Mouse (Mus musculus) heart, embryonic 12.5 days (tissue): ENCODE measurements around the gene Phldb2. TPM values are rescaled to one million over a fixed set of nuclear protein-coding genes. Genes with fewer than 3 reads are reported as not detected.

Experiments used
- ATAC-seq: fragments of 200-750 bp; cut with Nextera tagmentation; 2 replicates; pipeline ENCODE4 v1.8.0; 2017; ENCODE audit warnings: moderate TSS enrichment, moderate library complexity; ENCODE audit not compliant: insufficient number of reproducible peaks, low FRiP score
- H3K27ac ChIP-seq: fragments of 300-500 bp; sonication (generic); 2 replicates; pipeline ENCODE4 v1.5.1; 2016; ENCODE audit warnings: mild to moderate bottlenecking, moderate library complexity; ENCODE audit not compliant: poor library complexity, severe bottlenecking
- H3K27me3 ChIP-seq: fragments of 300-500 bp; sonication (generic); replicated peaks from 2 replicates; pipeline ENCODE4 v1.6.1; 2016; ENCODE audit warnings: mild to moderate bottlenecking, moderate library complexity
- H3K36me3 ChIP-seq: fragments of 300-500 bp; sonication (generic); 2 replicates; pipeline ENCODE4 v1.6.1; 2016; ENCODE audit warnings: mild to moderate bottlenecking, moderate library complexity
- H3K4me1 ChIP-seq: fragments of 300-500 bp; sonication (generic); replicated peaks from 2 replicates; pipeline ENCODE4 v1.6.1; 2016; ENCODE audit warnings: mild to moderate bottlenecking
- H3K4me2 ChIP-seq: fragments of 300-500 bp; sonication (generic); 2 replicates; pipeline ENCODE4 v1.6.1; 2016; ENCODE audit warnings: mild to moderate bottlenecking, moderate library complexity
- H3K4me3 ChIP-seq: fragments of 300-500 bp; sonication (generic); 2 replicates; pipeline ENCODE4 v1.5.1; 2016; ENCODE audit warnings: mild to moderate bottlenecking
- H3K9ac ChIP-seq: fragments of 300-500 bp; sonication (generic); 2 replicates; pipeline ENCODE4 v1.6.1; 2016; ENCODE audit warnings: mild to moderate bottlenecking, moderate library complexity
- H3K9me3 ChIP-seq: fragments of 300-500 bp; sonication (generic); replicated peaks from 2 replicates; pipeline ENCODE4 v1.6.1; 2016; ENCODE audit warnings: mild to moderate bottlenecking, moderate library complexity
- WGBS: fragments of 180-500 bp; shearing (Covaris S2); methylation state at CpG from one replicate; pipeline ENCODE4 v1.1.7; 2016; 5-methylcytosine and 5-hydroxymethylcytosine counted together
- polyA plus RNA-seq: library from polyadenylated mRNA; unstranded; fragments of >200 nt; fragmentation: Nextera tagmentation; extraction: Ambion mirVana; gene quantifications from 2 replicates; pipeline ENCODE4 v1.2.1, GENCODE M21; 2016

Phldb2 gene
- polyA plus RNA-seq, 1 experiment from 2014 or later: 59.2 TPM

DNA sequence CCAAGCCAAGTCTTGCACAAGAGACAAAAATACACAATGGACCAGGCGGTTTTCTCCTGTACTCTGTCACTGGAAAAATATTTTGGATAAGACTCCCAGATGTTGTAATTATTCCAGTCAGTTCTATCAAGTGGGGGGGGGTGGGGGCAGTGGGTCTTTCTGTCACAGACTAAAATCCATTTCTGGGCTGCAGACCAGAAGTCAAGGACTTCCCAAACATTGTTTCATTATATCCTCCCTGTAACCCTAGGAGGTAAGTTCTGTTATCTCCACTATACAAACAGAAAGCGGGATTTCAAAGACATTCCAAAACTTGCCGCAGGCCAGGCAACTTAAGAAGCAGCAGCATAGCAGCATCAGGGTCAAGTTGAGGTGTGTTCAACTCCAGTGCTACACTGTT, 25.8 kb downstream of the Phldb2 start:
- Histone ChIP-seq H3K9ac (no peak overlapping the region), H3K36me3 (no peaks in the 10 kb centered on the region), H3K27ac (no peak overlapping the region), H3K27me3 (no peaks in the 10 kb centered on the region), H3K9me3 (no peaks in the 10 kb centered on the region), H3K4me1 (peaks cover 32% of the 10 kb centered on the region), H3K4me2 (no peak overlapping the region), H3K4me3 (no peak overlapping the region)
- no peak for ATAC-seq
- WGBS: 9% methylated on average over 3 of the region's 3 CpGs

DNA sequence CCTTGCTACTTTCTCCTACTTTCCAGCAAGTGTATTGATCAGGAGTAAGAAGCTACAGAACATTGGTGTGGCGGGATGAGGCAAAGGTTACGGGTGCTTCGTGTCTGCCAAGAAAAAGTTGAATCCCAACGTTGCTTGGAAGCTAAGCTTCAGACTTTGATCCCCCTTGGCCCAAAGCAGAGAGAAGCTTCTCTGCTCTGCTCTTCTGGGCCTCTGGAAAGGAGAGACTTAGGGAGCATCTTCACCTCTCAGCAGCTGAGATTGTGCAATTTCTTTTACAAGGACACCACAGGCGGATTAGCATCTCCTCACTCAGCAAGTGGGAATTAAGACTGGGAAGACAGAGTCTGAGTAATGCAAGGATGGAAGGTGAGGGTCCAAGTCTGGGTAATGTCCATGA, 26.5 kb downstream of the Phldb2 start:
- WGBS: 86% methylated on average over 5 of the region's 5 CpGs
- Histone ChIP-seq H3K9ac (no peak overlapping the region), H3K27ac (no peak overlapping the region), H3K9me3 (no peaks in the 10 kb centered on the region), H3K27me3 (no peaks in the 10 kb centered on the region), H3K4me2 (no peak overlapping the region), H3K4me3 (no peak overlapping the region), H3K36me3 (no peaks in the 10 kb centered on the region), H3K4me1 (peaks cover 32% of the 10 kb centered on the region)
- ATAC-seq: no peak

DNA sequence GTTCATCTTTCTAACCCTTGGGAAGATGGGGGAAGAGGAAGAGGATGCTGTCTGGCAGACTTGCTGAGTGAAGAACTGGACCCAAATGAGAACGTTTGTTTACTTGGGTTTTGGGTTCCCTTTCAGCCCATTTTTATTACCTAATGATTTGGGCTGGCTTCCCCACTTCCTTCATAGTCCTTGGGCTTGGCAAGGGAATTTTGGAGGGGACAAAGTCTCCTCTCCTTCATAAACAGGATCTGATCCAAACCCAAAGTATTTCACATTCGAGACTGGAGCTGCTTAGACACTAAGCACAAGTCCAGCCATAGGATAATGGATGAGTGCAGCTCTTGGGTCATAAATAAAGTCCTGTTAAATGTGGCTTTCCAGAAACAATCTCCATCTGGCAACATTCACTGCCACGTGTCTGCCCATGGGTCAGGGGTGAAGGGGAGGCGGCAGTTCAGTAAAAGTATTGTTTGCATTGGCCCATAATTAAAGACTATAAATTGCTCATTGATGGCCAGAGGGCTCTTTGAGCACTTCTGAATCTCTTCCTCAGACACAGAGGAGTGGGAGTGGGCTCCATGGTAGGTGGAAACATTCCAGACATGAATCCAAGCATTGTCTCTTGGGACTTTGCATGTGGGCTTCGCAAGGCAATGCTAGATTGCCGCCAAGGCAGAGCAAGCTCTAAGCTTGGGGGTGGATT, 29.5 kb downstream of the Phldb2 start:
- H3K4me2 ChIP-seq: no peak overlapping the region
- H3K36me3 ChIP-seq: no peaks in the 10 kb centered on the region
- H3K9me3 ChIP-seq: no peaks in the 10 kb centered on the region
- 65% methylated on average over 6 of the region's 6 CpGs for WGBS
- ATAC-seq: no peak
- no peaks in the 10 kb centered on the region for H3K27me3 ChIP-seq
- H3K4me1 ChIP-seq: peaks cover 29% of the 10 kb centered on the region
- no peak overlapping the region for H3K9ac ChIP-seq
- H3K27ac ChIP-seq: no peak overlapping the region
- no peak overlapping the region for H3K4me3 ChIP-seq

DNA sequence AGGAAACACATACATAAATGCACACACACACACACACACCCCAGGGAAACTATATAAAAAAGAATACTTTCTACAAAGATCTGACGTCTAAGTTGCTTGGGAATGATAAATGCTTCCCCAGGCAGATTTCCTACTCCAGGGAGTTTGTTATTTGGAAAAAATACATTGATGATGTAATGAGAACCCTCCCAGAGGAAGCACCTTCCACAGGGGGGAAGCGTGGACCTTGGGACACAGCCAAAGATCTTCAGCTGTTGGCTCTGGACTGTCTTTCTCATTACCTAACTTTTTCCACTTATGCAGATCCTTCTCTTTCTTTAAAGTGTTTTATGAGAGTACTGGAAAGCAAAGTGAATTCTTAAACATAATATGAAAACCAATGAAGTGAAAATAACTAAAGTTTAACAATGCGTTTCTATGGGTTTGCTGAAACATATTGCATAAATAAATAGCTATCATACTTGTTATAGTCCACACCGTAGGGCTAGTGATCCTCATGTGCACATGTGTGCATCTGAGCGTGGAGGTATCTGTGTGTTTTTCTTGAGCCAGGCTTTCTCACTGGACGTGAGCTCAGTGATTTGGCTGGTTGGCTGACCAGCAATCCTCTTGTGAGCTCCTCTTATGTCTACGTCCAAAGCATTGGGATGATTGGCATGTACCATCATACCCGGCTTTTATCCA, 30.7 kb downstream of the Phldb2 start:
- no peak overlapping the region for H3K9ac ChIP-seq
- no peaks in the 10 kb centered on the region for H3K9me3 ChIP-seq
- H3K36me3 ChIP-seq: no peaks in the 10 kb centered on the region
- peaks cover 24% of the 10 kb centered on the region for H3K4me1 ChIP-seq
- no peak overlapping the region for H3K4me3 ChIP-seq
- no peaks in the 10 kb centered on the region for H3K27me3 ChIP-seq
- H3K4me2 ChIP-seq: no peak overlapping the region
- WGBS: 60% methylated on average over 8 of the region's 8 CpGs
- peak; percentile 67 for ATAC-seq
- H3K27ac ChIP-seq: no peak overlapping the region

DNA sequence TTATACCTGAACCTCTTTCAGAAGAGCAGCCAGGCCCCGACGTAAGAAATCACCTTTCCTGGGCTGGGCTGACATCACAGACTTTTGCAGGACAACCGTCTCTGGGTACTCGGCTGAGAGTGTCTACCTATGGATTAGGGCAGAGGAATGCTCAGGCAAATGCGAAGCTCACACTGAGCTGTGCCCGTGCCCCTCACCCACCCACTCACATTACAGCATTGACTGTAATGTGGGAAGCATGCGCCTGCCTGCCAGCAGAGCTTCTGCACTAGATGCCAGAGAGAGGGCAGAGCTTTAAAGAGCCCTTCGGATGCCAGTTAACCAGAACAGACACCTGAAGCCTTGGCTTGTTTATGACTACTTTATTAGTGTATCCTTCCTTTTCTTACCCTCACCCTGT, 33.8 kb downstream of the Phldb2 start:
- Histone ChIP-seq H3K4me2 (no peak overlapping the region), H3K4me3 (no peak overlapping the region), H3K4me1 (peaks cover 13% of the 10 kb centered on the region; the same call in 1 of the 2 replicates), H3K27ac (no peak overlapping the region), H3K36me3 (no peaks in the 10 kb centered on the region), H3K27me3 (no peaks in the 10 kb centered on the region), H3K9me3 (no peaks in the 10 kb centered on the region), H3K9ac (no peak overlapping the region)
- no peak for ATAC-seq
- 58% methylated on average over 8 of the region's 8 CpGs for WGBS

DNA sequence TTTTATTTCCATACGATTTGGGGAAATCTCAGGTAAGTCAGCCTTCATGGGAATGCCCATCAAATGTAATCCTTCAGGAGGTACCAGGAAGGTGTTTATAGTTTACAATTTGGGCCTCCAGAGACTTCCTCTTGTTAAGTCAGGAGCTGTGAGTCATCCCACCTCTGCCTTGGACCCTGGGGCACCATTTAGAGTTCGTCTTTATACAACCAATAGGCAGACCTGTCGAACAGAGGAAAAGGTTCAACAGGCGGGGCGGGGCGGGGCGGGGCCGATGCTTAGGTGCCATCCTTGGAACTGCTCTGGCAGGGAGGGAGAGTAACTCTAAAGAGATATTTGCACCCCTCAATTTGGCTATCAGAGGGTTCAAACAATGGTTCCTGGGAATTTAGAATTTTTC, 49.8 kb downstream of the Phldb2 start:
- ATAC-seq: no peak
- Histone ChIP-seq H3K4me1 (0 out of 2 replicates have a peak, but pooled peaks cover 3% of the 10 kb centered on the region), H3K9me3 (no peaks in the 10 kb centered on the region), H3K27me3 (no peaks in the 10 kb centered on the region), H3K36me3 (no peaks in the 10 kb centered on the region), H3K4me3 (no peak overlapping the region), H3K27ac (no peak overlapping the region), H3K4me2 (no peak overlapping the region), H3K9ac (no peak overlapping the region)
- WGBS: 71% methylated on average over 8 of the region's 8 CpGs

DNA sequence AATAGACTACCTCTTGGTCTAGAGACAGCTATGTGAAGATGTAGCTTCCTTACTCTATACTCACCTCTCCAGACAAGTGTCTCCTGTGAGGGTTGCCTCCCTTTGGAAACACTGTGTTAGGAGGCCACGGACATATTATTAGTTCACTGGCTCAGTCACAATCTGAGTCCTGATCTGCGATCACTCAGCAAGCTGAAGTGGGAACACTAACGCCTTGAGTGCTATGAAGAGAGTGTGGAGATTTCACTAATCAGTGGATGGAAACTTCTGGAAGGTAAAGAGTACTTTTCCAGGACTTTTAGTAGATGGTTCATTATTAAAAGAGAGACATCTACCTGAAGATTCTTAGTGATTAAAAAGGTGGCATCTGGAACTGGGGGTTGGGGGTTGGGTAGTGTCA, 54.9 kb downstream of the Phldb2 start:
- H3K9me3 ChIP-seq: no peaks in the 10 kb centered on the region
- no peaks in the 10 kb centered on the region for H3K27me3 ChIP-seq
- no peak overlapping the region for H3K27ac ChIP-seq
- no peak overlapping the region for H3K4me2 ChIP-seq
- no peak for ATAC-seq
- peaks cover 9% of the 10 kb centered on the region for H3K4me1 ChIP-seq
- WGBS: 69% methylated on average over 3 of the region's 3 CpGs
- no peak overlapping the region for H3K9ac ChIP-seq
- H3K4me3 ChIP-seq: no peak overlapping the region
- no peaks in the 10 kb centered on the region for H3K36me3 ChIP-seq

DNA sequence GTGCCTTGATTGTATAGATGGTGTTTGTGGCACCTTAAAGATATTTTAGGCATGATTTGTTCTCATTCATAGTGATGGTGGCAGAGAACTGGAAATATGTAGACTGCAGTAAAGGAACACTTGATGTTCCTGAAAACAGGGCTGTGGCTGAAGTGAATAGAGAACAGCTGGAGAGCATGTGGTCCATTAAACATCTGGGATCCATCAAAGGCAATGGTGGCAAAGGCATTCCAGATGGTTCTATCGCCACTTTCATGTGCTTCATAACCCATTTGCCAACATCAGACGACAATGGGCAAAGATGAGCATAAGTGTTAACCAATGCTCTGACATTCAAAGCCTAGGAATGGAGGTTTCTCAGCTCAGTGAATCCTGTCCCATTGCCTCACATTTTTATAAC, 56.8 kb downstream of the Phldb2 start:
- 59% methylated on average over 2 of the region's 2 CpGs for WGBS
- no peak overlapping the region for H3K4me2 ChIP-seq
- no peak overlapping the region for H3K9ac ChIP-seq
- no peak overlapping the region for H3K27ac ChIP-seq
- H3K36me3 ChIP-seq: no peaks in the 10 kb centered on the region
- no peak for ATAC-seq
- no peak overlapping the region for H3K4me3 ChIP-seq
- peaks cover 18% of the 10 kb centered on the region for H3K4me1 ChIP-seq
- H3K27me3 ChIP-seq: no peaks in the 10 kb centered on the region
- no peaks in the 10 kb centered on the region for H3K9me3 ChIP-seq

DNA sequence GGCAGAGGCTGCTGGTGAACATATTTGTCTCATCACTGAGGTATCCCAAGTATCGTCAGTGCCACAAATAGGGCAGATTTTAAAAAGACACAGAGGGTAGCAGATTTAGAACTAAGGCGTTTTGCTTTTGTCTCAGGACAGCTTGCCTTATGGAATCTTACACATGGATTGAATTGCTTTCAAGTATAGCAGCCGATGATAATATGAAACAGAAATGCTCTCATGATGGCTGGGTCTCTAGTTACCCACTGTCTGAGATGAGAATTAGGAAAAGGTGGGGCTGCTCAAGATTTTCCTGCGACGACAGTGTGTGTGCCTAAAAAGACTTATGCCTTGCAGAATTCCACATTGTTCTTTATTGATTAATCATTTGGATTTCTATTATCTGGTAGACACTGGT, 58.4 kb downstream of the Phldb2 start:
- H3K4me3 ChIP-seq: no peak overlapping the region
- no peak overlapping the region for H3K4me2 ChIP-seq
- 67% methylated on average over 5 of the region's 5 CpGs for WGBS
- H3K36me3 ChIP-seq: no peaks in the 10 kb centered on the region
- H3K4me1 ChIP-seq: peaks cover 15% of the 10 kb centered on the region
- H3K9ac ChIP-seq: no peak overlapping the region
- no peaks in the 10 kb centered on the region for H3K9me3 ChIP-seq
- H3K27me3 ChIP-seq: no peaks in the 10 kb centered on the region
- H3K27ac ChIP-seq: no peak overlapping the region
- ATAC-seq: no peak

DNA sequence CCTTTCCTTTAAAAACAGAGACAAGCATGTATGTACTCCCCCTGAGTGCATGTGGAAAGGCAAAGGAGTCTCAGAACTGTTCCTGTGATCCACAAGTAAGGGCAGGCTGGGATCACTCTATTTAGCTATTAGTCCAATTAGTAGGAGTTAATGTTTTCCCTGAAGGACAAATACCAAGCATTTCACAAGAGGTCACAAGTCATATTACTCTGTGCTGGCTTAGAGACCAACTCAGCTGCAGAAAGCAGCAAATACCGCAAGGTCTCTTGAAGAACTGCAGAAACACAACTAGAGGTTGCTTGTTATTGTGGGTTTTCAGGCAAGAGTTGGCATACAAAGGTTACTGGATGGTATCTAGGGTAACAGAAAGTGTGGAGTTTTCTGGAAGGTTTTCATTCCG, 59.6 kb downstream of the Phldb2 start:
- H3K4me2 ChIP-seq: no peak overlapping the region
- H3K4me1 ChIP-seq: peaks cover 21% of the 10 kb centered on the region
- H3K9ac ChIP-seq: no peak overlapping the region
- WGBS: 73% methylated on average over 2 of the region's 2 CpGs
- H3K4me3 ChIP-seq: no peak overlapping the region
- ATAC-seq: no peak
- H3K36me3 ChIP-seq: no peaks in the 10 kb centered on the region
- no peaks in the 10 kb centered on the region for H3K9me3 ChIP-seq
- H3K27ac ChIP-seq: no peak overlapping the region
- H3K27me3 ChIP-seq: no peaks in the 10 kb centered on the region

DNA sequence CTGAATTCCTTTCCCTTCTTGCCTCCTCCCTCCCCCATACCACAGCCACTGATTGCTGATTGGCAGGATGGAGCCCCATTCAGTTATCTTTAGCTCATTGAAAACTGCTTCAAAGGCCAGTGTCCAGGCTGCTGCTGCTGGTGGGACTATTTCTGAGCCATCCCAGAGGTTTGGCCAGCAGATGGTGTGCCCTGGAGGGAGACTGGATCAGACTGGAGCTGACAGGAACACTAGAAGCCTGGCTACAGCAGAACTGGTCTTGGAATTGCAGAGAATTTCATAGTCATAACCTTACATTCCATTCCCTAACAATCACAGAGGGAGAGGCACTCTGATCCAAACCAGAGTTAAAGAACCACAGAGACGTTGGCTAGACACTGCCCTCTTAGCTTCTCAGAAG, 60.5 kb downstream of the Phldb2 start:
- Histone ChIP-seq H3K9me3 (no peaks in the 10 kb centered on the region), H3K4me3 (no peak overlapping the region), H3K27ac (peak overlapping the region; percentile 53), H3K4me2 (no peak overlapping the region), H3K9ac (no peak overlapping the region), H3K4me1 (peaks cover 21% of the 10 kb centered on the region), H3K36me3 (no peaks in the 10 kb centered on the region), H3K27me3 (no peaks in the 10 kb centered on the region)
- ATAC-seq: peak; percentile 71
- WGBS: 18% methylated on average over 1 of the region's 1 CpGs
